In the genomic region with DNA sequence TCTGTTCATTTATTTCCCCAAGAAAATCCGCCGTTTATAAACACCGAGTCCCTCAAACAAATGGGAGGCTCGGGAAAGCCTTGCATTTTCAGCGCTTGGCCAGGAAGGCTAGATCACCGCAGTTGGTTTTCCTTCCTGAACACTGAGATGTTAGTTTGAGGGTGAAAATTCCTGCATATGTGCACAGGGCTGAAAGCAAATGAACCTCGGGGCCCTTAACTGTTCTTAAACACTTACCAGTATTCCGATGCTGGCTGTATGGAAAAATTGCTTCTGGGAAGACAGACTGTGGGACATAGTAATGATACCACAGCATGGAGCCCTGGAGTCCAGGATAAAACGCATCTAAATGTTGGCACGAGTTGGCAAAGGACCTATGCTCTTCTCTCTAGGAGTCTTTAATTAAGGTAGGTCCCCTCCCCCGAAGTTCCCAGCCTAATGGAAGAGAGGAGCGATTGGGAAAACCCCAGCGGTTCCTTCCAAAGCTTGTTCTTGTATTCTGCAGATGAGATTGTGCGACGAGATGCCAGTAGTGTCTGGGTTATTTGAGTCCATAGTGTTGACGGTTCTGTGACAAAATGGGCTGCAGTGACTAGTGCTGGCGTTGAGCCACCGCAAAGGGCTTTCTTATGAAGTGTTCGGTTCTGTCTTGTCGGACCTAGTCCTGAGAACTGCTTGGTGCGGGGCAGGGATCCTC, we compare ENCODE assay signal across 10 mouse cellular contexts.
A peak's percentile ranks its signal among the peaks of the same experiment; 100 is the strongest.
DNase-seq lines count a peak whose midpoint lies in the region; ATAC-seq lines count a peak whose summit lies in the region.
"Had no signal": no experiment of that assay in that cellular context is flagged by ENCODE, and none has a peak within 500 bp of the region (broad histone marks: within the 10 kb centered on the region; RNA-seq: fewer than 3 reads in every experiment).

No protein-coding gene starts in this region.

- peak overlapping the region; percentile 81 for H3K4me2 ChIP-seq in hindbrain, embryonic 15.5 days
- H3K4me2 ChIP-seq in midbrain, embryonic 15.5 days = peak overlapping the region; percentile 55

- 0 out of 2 replicates have a peak, but pooled peaks have one; percentile 3 for ATAC-seq in hindbrain, embryonic 15.5 days (ENCODE audit: low FRiP score, low read depth)
- no peak for ATAC-seq in midbrain, embryonic 15.5 days (replicated peaks)
- no peak for ATAC-seq in activated CD4-positive, CD25-positive, alpha-beta regulatory T cell, adult 4 months

- peak overlapping the region; percentile 70 for H3K9ac ChIP-seq in hindbrain, embryonic 15.5 days
- peak overlapping the region; percentile 61 for H3K9ac ChIP-seq in midbrain, embryonic 15.5 days
- H3K9ac ChIP-seq: liver, embryonic 14.5 days had no signal

- peak; percentile 19 for DNase-seq in ZHBTc4 (ENCODE audit: low read depth, low spot score)
- DNase-seq in embryo, embryonic 10.5 days (ENCODE audit: low spot score) = peak; percentile 40
- DNase-seq in thymus, postnatal 10 days (ENCODE audit: low spot score in 2 of 2) = no peak
- DNase-seq in gastrocnemius, postnatal 4 days (ENCODE audit: low spot score in 2 of 2) = no peak
- no peak for DNase-seq in c-Kit-positive CD71-positive TER-119-positive erythroid progenitor cells, embryonic 14.5 days (ENCODE audit: low spot score)
- DNase-seq: heart, postnatal 10 days had no signal

- H3K4me1 ChIP-seq in hindbrain, embryonic 15.5 days (replicated peaks) = peaks cover 51% of the 10 kb centered on the region
- H3K4me1 ChIP-seq in midbrain, embryonic 15.5 days = peaks cover 28% of the 10 kb centered on the region

- H3K36me3 ChIP-seq in hindbrain, embryonic 15.5 days = no peaks in the 10 kb centered on the region
- no peaks in the 10 kb centered on the region for H3K36me3 ChIP-seq in midbrain, embryonic 15.5 days (replicated peaks)

- WGBS in hindbrain, embryonic 15.5 days = 2% methylated on average over 21 of the region's 21 CpGs
- 2% methylated on average over 21 of the region's 21 CpGs for WGBS in midbrain, embryonic 15.5 days

- H3K4me3 ChIP-seq in hindbrain, embryonic 15.5 days = peak overlapping the region; percentile 72
- peak overlapping the region; percentile 65 for H3K4me3 ChIP-seq in midbrain, embryonic 15.5 days

- H3K27ac ChIP-seq in hindbrain, embryonic 15.5 days (replicated peaks) = peak overlapping the region; percentile 93
- H3K27ac ChIP-seq in midbrain, embryonic 15.5 days = peak overlapping the region; percentile 95
- H3K27ac ChIP-seq: liver, embryonic 14.5 days had no signal

- no peaks in the 10 kb centered on the region for H3K27me3 ChIP-seq in hindbrain, embryonic 15.5 days
- H3K27me3 ChIP-seq in midbrain, embryonic 15.5 days (replicated peaks) = 0 out of 2 replicates have a peak, but pooled peaks cover 3% of the 10 kb centered on the region

- no peaks in the 10 kb centered on the region for H3K9me3 ChIP-seq in hindbrain, embryonic 15.5 days
- H3K9me3 ChIP-seq in midbrain, embryonic 15.5 days = no peaks in the 10 kb centered on the region

Comparison
In these comparisons a context has a peak if more than half of its experiments do, and no peak if none do; other contexts are left out.
1. DNase-seq: peak in ZHBTc4 (single experiment) and embryo, embryonic 10.5 days (single experiment); none in thymus, postnatal 10 days (0 of 2), gastrocnemius, postnatal 4 days (0 of 2) and c-Kit-positive CD71-positive TER-119-positive erythroid progenitor cells, embryonic 14.5 days (single experiment).